Mouse (Mus musculus) embryonic facial prominence, embryonic 15.5 days (tissue): ENCODE data around the gene Aspdh. TPM values are rescaled to one million over a fixed set of nuclear protein-coding genes. Genes with fewer than 3 reads are reported as not detected.

Source experiments
- microRNA-seq: library from miRNA; unstranded; fragments of <30 nt; microRNA quantifications from one replicate; pipeline ENCODE4, GENCODE M21; 2016; ENCODE audit warnings: borderline number of aligned reads
- polyA plus RNA-seq: library from polyadenylated mRNA; unstranded; fragments of >200 nt; fragmentation: Nextera tagmentation; extraction: Ambion mirVana; gene quantifications from 2 replicates; pipeline ENCODE4 v1.2.1, GENCODE M21; 2015

The Aspdh gene
- polyA plus RNA-seq, 1 experiment from 2014 or later, result 0.20 TPM

Small RNAs within 50 kb of the gene (microRNA-seq; reads per million reads assigned to microRNA genes)
- not detected for gene Mir7052

Other genes with a start within 250 kb of the Aspdh start
- not detected in 2 replicates for gene Klk1b5, start 249.4 kb upstream of the Aspdh start, polyA plus RNA-seq
- gene Klk1, start 240.0 kb upstream of the Aspdh start, polyA plus RNA-seq, result not detected in 2 replicates
- 0.24 TPM in 1 of 2 replicates, not detected in the other for gene Gm36864, start 229.2 kb upstream of the Aspdh start, polyA plus RNA-seq
- 1.1 and 1.3 TPM in 2 replicates for gene 1700028J19Rik, start 218.7 kb upstream of the Aspdh start, polyA plus RNA-seq
- gene 2410002F23Rik, start 218.7 kb upstream of the Aspdh start, polyA plus RNA-seq, result 151 and 162 TPM in 2 replicates
- gene Acp4, start 208.0 kb upstream of the Aspdh start, polyA plus RNA-seq, result 0.23 and 0.30 TPM in 2 replicates
- gene Gm15517, start 203.9 kb upstream of the Aspdh start, polyA plus RNA-seq, result not detected in 2 replicates
- gene Clec11a, start 158.5 kb upstream of the Aspdh start, polyA plus RNA-seq, result 26.1 and 28.1 TPM in 2 replicates
- gene Shank1, start 155.1 kb upstream of the Aspdh start, polyA plus RNA-seq, result 3.7 and 6.1 TPM in 2 replicates
- 2.7 and 3.4 TPM in 2 replicates for gene Syt3, start 81.3 kb upstream of the Aspdh start, polyA plus RNA-seq
- 1.4 and 1.5 TPM in 2 replicates for gene 1700008O03Rik, start 79.6 kb upstream of the Aspdh start, polyA plus RNA-seq
- 1.3 TPM in 2 replicates for gene Lrrc4b, start 36.4 kb upstream of the Aspdh start, polyA plus RNA-seq
- 121 and 124 TPM in 2 replicates for gene Josd2, start 2.6 kb downstream of the Aspdh start, polyA plus RNA-seq
- 140 and 149 TPM in 2 replicates for gene Emc10, start 31.1 kb downstream of the Aspdh start, polyA plus RNA-seq
- 12.0 and 14.7 TPM in 2 replicates for gene Fam71e1, start 31.2 kb downstream of the Aspdh start, polyA plus RNA-seq
- gene Mybpc2, start 59.3 kb downstream of the Aspdh start, polyA plus RNA-seq, result 0.18 and 0.81 TPM in 2 replicates
- 1.2 and 1.4 TPM in 2 replicates for gene Spib, start 66.7 kb downstream of the Aspdh start, polyA plus RNA-seq
- gene Pold1, start 83.5 kb downstream of the Aspdh start, polyA plus RNA-seq, result 77.9 and 86.2 TPM in 2 replicates
- gene Nr1h2, start 88.6 kb downstream of the Aspdh start, polyA plus RNA-seq, result 76.9 and 83.4 TPM in 2 replicates
- gene Napsa, start 107.0 kb downstream of the Aspdh start, polyA plus RNA-seq, result 2.8 and 2.9 TPM in 2 replicates
- 0.46 and 0.84 TPM in 2 replicates for gene Kcnc3, start 125.3 kb downstream of the Aspdh start, polyA plus RNA-seq
- gene Myh14, start 205.5 kb downstream of the Aspdh start, polyA plus RNA-seq, result 20.0 and 23.0 TPM in 2 replicates
- gene Izumo2, start 243.4 kb downstream of the Aspdh start, polyA plus RNA-seq, result not detected in 2 replicates